Mouse (Mus musculus): ENCODE measurements at regions not wholly inside any gene's neighbourhood (a gene's known extent, or its start where the extent isn't known, plus 50 kb on each side); places are given as distances from the start of the nearest gene placed in this dataset.
A peak's percentile ranks its signal among the peaks of the same experiment; 100 is the strongest.

GRCm38 (mm10) chr1:97555565-97555955 is 106.3 kb downstream of the D1Ertd622e start:
- no peak for ATAC-seq (ENCODE audit: low FRiP score)
- Histone ChIP-seq H3K36me3 (no peaks in the 10 kb centered on the region), H3K4me1 (replicated peaks) (peaks cover 10% of the 10 kb centered on the region; the same call in 1 of the 2 replicates), H3K4me3 (no peak overlapping the region), H3K9ac (no peak overlapping the region), H3K9me3 (no peaks in the 10 kb centered on the region), H3K4me2 (no peak overlapping the region), H3K27ac (no peak overlapping the region), H3K27me3 (no peaks in the 10 kb centered on the region)
- 95% methylated on average over 1 of the region's 1 CpGs for WGBS

DNA sequence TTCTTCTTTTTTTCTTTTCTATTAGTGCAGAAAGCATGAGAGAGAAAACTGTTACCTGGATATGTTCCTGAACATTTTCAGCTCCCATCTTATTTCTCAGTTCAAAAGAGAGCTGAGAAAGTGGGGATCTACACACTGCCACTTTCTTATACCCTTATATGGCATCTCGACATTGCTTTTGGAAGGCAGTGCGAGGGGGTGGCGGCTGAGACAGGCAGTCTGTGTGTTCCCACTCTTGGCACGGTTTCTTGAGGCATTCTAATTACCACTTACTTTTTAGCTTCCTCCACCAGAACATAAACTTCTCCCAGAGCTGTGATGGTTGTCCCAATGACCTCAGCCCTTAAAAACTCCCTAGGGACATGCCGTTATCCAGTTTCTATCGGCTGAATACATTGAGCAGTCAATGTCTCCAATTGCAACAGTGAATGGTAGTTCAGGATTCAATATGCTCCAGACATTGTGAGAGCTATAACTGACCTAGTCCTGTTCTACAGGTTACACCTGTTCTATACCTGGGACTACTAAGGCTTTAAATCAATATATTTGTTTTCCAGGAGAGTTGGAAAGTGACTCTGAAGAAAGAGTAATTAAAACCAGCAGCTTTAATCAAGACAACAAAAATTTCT is 106.8 kb downstream of the D1Ertd622e start:
- Histone ChIP-seq H3K4me1 (replicated peaks) (peaks cover 10% of the 10 kb centered on the region; the same call in 1 of the 2 replicates), H3K36me3 (no peaks in the 10 kb centered on the region), H3K27me3 (no peaks in the 10 kb centered on the region), H3K4me2 (no peak overlapping the region), H3K27ac (no peak overlapping the region), H3K4me3 (no peak overlapping the region), H3K9ac (no peak overlapping the region), H3K9me3 (no peaks in the 10 kb centered on the region)
- 71% methylated on average over 6 of the region's 6 CpGs for WGBS
- no peak for ATAC-seq (ENCODE audit: low FRiP score)

- H3K4me2 ChIP-seq, result no peak overlapping the region
- WGBS, result 66% methylated on average over 8 of the region's 8 CpGs
Observed at GRCm38 (mm10) chr1:97553485-97554474, 108.1 kb downstream of the D1Ertd622e start.

DNA sequence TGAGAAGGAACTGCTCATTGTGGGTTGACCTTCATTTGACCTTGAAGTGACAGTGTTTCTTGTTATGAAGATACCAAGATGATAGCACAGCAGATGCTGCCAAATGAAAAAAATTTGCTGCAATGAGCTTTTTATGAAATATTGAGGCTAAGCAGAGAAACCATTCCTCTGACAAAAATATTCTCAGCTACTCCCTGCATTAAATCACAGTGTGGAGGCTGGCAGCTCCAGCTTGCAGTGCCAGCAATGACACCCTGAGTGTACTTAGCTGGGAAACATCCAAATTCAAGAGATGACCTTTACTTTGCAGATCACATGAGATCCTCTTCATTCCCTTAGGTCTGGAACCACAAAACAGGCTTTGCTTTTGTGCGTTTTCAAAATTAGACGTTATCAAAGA is 109.0 kb downstream of the D1Ertd622e start:
- no peak for ATAC-seq (ENCODE audit: low FRiP score)
- H3K4me3 ChIP-seq, result no peak overlapping the region
- WGBS, result 90% methylated on average over 2 of the region's 2 CpGs
- no peaks in the 10 kb centered on the region for H3K27me3 ChIP-seq
- H3K9me3 ChIP-seq, result no peaks in the 10 kb centered on the region
- no peak overlapping the region for H3K4me2 ChIP-seq
- H3K4me1 ChIP-seq (replicated peaks), result peaks cover 10% of the 10 kb centered on the region; the same call in 1 of the 2 replicates
- 0 out of 2 replicates have a peak overlapping the region, but pooled peaks have one; percentile 44 for H3K27ac ChIP-seq
- H3K36me3 ChIP-seq, result no peaks in the 10 kb centered on the region
- H3K9ac ChIP-seq, result no peak overlapping the region

More at GRCm38 (mm10) chr1:97553485-97554474, 108.1 kb downstream of the D1Ertd622e start:
- no peak overlapping the region for H3K9ac ChIP-seq
- H3K4me3 ChIP-seq, result no peak overlapping the region
- no peaks in the 10 kb centered on the region for H3K9me3 ChIP-seq
- no peaks in the 10 kb centered on the region for H3K36me3 ChIP-seq
- ATAC-seq (ENCODE audit: low FRiP score), result peak; percentile 96
- peak overlapping the region; percentile 44; the same call in 1 of the 2 replicates for H3K27ac ChIP-seq
- H3K4me1 ChIP-seq (replicated peaks), result peaks cover 10% of the 10 kb centered on the region; the same call in 1 of the 2 replicates
- no peaks in the 10 kb centered on the region for H3K27me3 ChIP-seq

DNA sequence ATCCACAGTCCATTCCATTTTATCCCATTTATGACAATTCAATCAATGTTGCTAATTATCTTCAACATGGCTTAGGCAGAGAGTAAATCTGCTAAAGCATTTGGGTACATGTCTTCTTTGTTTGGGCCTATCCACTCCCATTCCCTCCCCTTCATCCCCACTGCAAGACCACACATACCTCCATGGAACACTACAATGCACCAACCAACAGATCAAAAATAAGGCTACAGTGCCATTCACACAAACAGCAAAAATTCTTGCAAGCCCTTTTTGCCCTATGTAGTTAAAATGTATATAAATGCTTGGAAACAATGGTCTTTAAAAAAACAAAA is 120.7 kb downstream of the D1Ertd622e start:
- H3K9ac ChIP-seq, result no peak overlapping the region
- no peaks in the 10 kb centered on the region for H3K36me3 ChIP-seq
- no peaks in the 10 kb centered on the region for H3K27me3 ChIP-seq
- no peak overlapping the region for H3K4me3 ChIP-seq
- H3K9me3 ChIP-seq, result no peaks in the 10 kb centered on the region
- peak; percentile 13; the same call in 1 of the 2 replicates for ATAC-seq (ENCODE audit: low FRiP score)
- H3K4me2 ChIP-seq, result no peak overlapping the region
- no peak overlapping the region for H3K27ac ChIP-seq
- H3K4me1 ChIP-seq (replicated peaks), result peaks cover 11% of the 10 kb centered on the region

DNA sequence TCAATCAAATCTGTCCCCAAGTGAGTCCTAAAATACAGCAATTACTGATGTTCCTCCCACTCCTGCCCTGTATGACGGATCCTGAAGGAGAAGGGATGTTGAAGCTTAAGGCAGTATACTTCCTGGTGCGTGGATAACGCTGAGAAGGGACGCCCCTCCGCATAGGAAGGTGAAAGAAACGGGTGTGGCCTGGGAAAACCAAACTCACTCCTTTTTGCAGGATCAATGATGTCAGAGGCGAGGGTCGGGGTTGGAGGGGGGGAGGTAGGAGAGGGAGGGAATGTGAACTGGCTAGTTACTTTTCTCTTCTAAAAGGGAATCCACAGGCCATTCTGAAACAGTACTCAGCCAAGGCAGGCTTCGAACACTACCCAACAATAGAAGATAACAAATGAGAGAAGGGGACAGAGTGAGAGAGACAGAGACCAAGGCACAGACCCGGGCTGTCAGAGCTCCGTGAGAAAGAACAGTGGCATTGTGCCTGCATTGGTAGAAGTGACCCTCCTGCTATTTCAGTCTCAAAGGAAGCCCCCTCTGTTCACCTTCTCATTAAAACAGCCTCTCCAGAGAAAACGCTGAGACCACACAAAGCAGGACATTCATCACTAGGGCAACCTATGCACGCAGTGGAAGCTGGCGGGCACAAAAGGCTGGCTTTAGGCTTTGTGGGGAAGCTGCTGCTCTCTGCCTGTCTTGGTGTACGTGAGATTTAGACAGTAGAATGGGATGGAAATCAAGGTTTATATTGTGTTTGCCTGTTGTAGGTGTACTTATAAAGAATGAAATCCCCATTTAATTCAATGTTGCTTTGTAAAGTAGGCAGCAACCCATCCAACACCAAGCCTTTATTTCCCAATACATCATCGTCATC is 121.3 kb downstream of the D1Ertd622e start:
- Histone ChIP-seq H3K4me3 (no peak overlapping the region), H3K36me3 (no peaks in the 10 kb centered on the region), H3K27ac (peak overlapping the region; percentile 55; the same call in 1 of the 2 replicates), H3K4me2 (0 out of 2 replicates have a peak overlapping the region, but pooled peaks have one; percentile 10), H3K9me3 (no peaks in the 10 kb centered on the region), H3K27me3 (no peaks in the 10 kb centered on the region), H3K9ac (no peak overlapping the region), H3K4me1 (replicated peaks) (peaks cover 11% of the 10 kb centered on the region)
- peak; percentile 92 for ATAC-seq (ENCODE audit: low FRiP score)
- 11% methylated on average over 16 of the region's 16 CpGs for WGBS

- 80% methylated on average over 1 of the region's 1 CpGs for WGBS
- no peaks in the 10 kb centered on the region for H3K9me3 ChIP-seq
- no peak for ATAC-seq (ENCODE audit: low FRiP score)
- no peak overlapping the region for H3K4me2 ChIP-seq
- no peak overlapping the region for H3K9ac ChIP-seq
- no peaks in the 10 kb centered on the region for H3K4me1 ChIP-seq (replicated peaks)
- H3K27me3 ChIP-seq, result no peaks in the 10 kb centered on the region
- H3K27ac ChIP-seq, result no peak overlapping the region
- H3K4me3 ChIP-seq, result no peak overlapping the region
- no peaks in the 10 kb centered on the region for H3K36me3 ChIP-seq
Observed at GRCm38 (mm10) chr1:97496915-97497314, 165.0 kb downstream of the D1Ertd622e start.

DNA sequence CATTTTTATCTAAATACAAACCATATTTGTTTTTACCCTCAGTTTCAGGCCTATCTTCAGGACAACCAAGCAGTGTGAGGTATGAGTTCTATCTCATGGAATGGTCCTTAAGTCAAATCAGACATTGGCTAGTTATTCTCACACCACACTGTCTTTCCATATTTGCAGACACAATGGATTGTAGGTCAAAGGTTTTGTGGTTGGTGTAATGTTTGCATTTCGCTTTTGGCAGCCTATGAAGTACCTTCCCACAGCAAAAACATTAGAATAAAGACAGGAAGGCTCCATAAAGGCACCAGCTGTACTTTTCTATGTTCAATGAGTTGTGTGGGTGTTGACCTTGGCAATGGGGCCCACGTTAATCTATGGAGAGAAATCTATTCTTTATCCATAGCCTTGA is 182.0 kb downstream of the D1Ertd622e start:
- Histone ChIP-seq H3K9ac (no peak overlapping the region), H3K4me1 (replicated peaks) (no peaks in the 10 kb centered on the region), H3K36me3 (no peaks in the 10 kb centered on the region), H3K4me2 (no peak overlapping the region), H3K27me3 (no peaks in the 10 kb centered on the region), H3K9me3 (no peaks in the 10 kb centered on the region), H3K4me3 (no peak overlapping the region), H3K27ac (no peak overlapping the region)
- ATAC-seq (ENCODE audit: low FRiP score), result no peak
- WGBS, result 64% methylated on average over 2 of the region's 2 CpGs
